Mouse (Mus musculus) neural tube, embryonic 11.5 days (tissue): ENCODE results near the gene Dohh. TPM values are rescaled to one million over a fixed set of nuclear protein-coding genes. Genes with fewer than 3 reads are reported as not detected.

Experiments
- ATAC-seq: fragments of 200-750 bp; cut with Nextera tagmentation; 2 replicates; pipeline ENCODE4 v1.8.0; 2017; ENCODE audit warnings: moderate number of reproducible peaks, mild to moderate bottlenecking, moderate TSS enrichment, moderate library complexity; ENCODE audit not compliant: insufficient read depth, low FRiP score, low TSS enrichment
- DNase-seq: peaks from one replicate; pipeline ENCODE4 v3.0.0-alpha.2; 2015; ENCODE audit warnings: low spot score
- H3K27ac ChIP-seq: fragments of 300-500 bp; sonication (generic); 2 replicates; pipeline ENCODE4 v1.5.1; 2014; ENCODE audit warnings: low read depth, mild to moderate bottlenecking, low read length
- H3K27me3 ChIP-seq: fragments of 300-500 bp; sonication (generic); 2 replicates; pipeline ENCODE4 v1.6.1; 2014; ENCODE audit warnings: mild to moderate bottlenecking, low read length, mixed read lengths; ENCODE audit not compliant: control insufficient read depth, insufficient read depth
- H3K36me3 ChIP-seq: fragments of 300-500 bp; sonication (generic); 2 replicates; pipeline ENCODE4 v1.6.1; 2014; ENCODE audit warnings: mild to moderate bottlenecking, low read length, moderate library complexity, mixed read lengths; ENCODE audit not compliant: control insufficient read depth, insufficient read depth
- H3K4me1 ChIP-seq: fragments of 300-500 bp; sonication (generic); 2 replicates; pipeline ENCODE4 v1.6.1; 2014; ENCODE audit warnings: low read length, mixed read lengths; ENCODE audit not compliant: control insufficient read depth, insufficient read depth
- H3K4me2 ChIP-seq: fragments of 300-500 bp; sonication (generic); 2 replicates; pipeline ENCODE4 v1.6.1; 2014; ENCODE audit warnings: low read depth, mild to moderate bottlenecking, moderate library complexity
- H3K4me3 ChIP-seq: fragments of 300-500 bp; sonication (generic); 2 replicates; pipeline ENCODE4 v1.5.1; 2014; ENCODE audit warnings: low read depth, low read length
- H3K9ac ChIP-seq: fragments of 300-500 bp; sonication (generic); 2 replicates; pipeline ENCODE4 v1.6.1; 2014; ENCODE audit warnings: mild to moderate bottlenecking, low read length
- H3K9me3 ChIP-seq: fragments of 300-500 bp; sonication (generic); 2 replicates; pipeline ENCODE4 v1.6.1; 2016; ENCODE audit warnings: low read length; ENCODE audit not compliant: control insufficient read depth
- WGBS: fragments of 180-500 bp; shearing (Covaris S2); extraction: QIAGEN DNeasy Blood & Tissue Kit; methylation state at CpG from one replicate; pipeline ENCODE4 v1.1.7; 2014; 5-methylcytosine and 5-hydroxymethylcytosine counted together
- polyA plus RNA-seq: library from polyadenylated mRNA; unstranded; fragments of >200 nt; fragmentation: Nextera tagmentation; extraction: Ambion mirVana; gene quantifications from 2 replicates; pipeline ENCODE4 v1.2.1, GENCODE M21; 2014

The Dohh gene
- polyA plus RNA-seq, 1 experiment from 2014 or later: 76.1 TPM

DNA sequence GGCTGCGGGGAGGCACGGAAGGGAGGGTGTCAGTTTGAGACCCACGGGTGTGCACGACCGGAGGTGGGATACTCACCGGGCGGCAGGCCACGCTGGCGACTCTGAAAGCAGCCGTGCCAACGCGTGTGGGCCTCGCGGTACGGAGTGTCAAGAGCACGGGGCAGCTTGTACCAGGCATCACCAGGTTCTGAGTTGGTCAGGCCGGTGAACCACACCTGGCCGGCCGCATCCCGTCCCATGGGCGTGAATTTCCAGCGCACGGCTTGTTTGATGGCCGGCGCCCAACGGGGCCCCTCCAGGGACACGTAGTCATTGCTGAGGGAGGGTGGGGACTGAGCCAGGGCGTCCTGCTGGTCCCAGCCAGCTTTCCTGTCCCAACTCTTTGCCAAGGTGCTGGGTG, 19.6 kb upstream of the Dohh start:
- WGBS: 12% methylated on average over 27 of the region's 28 CpGs
- Histone ChIP-seq H3K4me3 (peak overlapping the region; percentile 15), H3K9me3 (no peaks in the 10 kb centered on the region), H3K27me3 (peaks cover 15% of the 10 kb centered on the region), H3K36me3 (peaks cover 22% of the 10 kb centered on the region), H3K4me2 (peak overlapping the region; percentile 50), H3K9ac (peak overlapping the region; percentile 37; the same call in 1 of the 2 replicates), H3K4me1 (peaks cover 30% of the 10 kb centered on the region), H3K27ac (no peak overlapping the region)
- DNase-seq (no peak), ATAC-seq (0 out of 2 replicates have a peak, but pooled peaks have one; percentile 6)

DNA sequence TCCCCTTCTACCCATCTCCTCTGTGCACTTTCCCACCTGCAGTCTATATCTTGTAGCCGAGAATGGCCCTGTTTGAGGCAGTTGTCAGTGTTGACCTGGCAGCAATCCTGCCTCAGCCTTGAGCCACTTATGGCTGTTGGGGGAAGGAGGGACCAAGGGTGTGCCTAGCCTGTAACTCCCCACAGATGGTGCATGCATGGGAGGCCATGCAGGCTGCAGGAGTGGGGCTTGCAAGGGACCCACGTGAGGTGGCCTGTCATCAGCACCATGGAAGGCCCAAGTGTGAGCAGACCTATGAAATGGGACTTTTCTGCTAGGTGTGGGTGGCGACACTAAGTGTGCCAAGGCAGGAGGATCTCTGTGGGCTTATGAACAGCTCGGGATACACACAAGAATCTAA, 19.2 kb upstream of the Dohh start:
- 43% methylated on average over 4 of the region's 4 CpGs for WGBS
- ATAC-seq (no peak), DNase-seq (no peak)
- Histone ChIP-seq H3K9ac (no peak overlapping the region), H3K27me3 (peaks cover 15% of the 10 kb centered on the region), H3K9me3 (no peaks in the 10 kb centered on the region), H3K4me2 (no peak overlapping the region), H3K27ac (no peak overlapping the region), H3K4me3 (no peak overlapping the region), H3K36me3 (peaks cover 26% of the 10 kb centered on the region), H3K4me1 (peaks cover 30% of the 10 kb centered on the region)

DNA sequence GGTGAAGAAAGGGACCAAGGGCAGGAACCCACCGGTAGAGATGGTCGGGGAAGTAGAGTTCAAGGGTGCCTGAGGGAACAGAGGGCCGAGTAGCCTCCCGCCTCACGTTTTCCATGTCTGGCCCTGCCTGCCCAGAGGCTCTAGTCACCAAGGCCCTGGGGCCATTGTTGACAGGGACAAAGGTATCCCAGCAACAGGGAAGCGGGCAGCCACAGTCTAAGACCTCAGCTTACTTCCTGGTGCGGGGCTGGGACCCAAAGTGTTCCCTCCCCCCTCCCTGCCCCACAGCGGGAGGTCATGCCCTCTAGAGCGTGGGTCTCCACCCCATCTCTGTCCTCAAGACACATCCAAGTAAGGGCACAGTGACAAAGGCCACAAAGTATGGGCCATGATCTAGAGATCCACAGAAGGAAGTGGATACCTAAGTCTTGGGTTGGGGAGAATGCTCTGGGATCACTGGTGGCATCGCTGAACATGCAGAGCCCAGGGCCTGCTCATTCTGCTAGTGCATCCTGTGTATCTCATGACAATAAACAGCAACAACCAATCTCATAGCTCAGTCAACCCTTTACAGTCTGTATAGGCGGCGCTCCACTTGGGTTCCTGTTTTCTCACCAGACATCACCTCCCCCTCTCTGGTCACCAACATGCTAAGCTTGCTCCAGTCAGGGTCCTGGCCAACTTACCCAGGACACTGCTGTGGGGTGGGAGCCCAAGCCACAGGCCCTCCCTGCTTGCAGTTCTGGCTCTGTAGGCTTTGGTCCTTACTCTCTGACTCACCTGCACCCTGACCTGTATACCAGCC, 18.4 kb upstream of the Dohh start, which contains the start of gene 4930404N11Rik:
Gene 4930404N11Rik (minus strand): TSS at position 145 of the 805 bp plus-strand sequence.
- Histone ChIP-seq H3K27me3 (peaks cover 15% of the 10 kb centered on the region), H3K4me3 (peak within 1 kb of the TSS; percentile 15), H3K9ac (peak within 1 kb of the TSS; percentile 37; the same call in 1 of the 2 replicates), H3K27ac (no peak within 1 kb of the TSS; the same call in 1 of the 2 replicates), H3K36me3 (peaks cover 31% of the 10 kb centered on the region), H3K4me1 (peaks cover 30% of the 10 kb centered on the region), H3K4me2 (peak within 1 kb of the TSS; percentile 50), H3K9me3 (no peaks in the 10 kb centered on the region)
- 26% methylated on average over 12 of the region's 12 CpGs for WGBS
- ATAC-seq (no peak), DNase-seq (peak; percentile 67)

DNA sequence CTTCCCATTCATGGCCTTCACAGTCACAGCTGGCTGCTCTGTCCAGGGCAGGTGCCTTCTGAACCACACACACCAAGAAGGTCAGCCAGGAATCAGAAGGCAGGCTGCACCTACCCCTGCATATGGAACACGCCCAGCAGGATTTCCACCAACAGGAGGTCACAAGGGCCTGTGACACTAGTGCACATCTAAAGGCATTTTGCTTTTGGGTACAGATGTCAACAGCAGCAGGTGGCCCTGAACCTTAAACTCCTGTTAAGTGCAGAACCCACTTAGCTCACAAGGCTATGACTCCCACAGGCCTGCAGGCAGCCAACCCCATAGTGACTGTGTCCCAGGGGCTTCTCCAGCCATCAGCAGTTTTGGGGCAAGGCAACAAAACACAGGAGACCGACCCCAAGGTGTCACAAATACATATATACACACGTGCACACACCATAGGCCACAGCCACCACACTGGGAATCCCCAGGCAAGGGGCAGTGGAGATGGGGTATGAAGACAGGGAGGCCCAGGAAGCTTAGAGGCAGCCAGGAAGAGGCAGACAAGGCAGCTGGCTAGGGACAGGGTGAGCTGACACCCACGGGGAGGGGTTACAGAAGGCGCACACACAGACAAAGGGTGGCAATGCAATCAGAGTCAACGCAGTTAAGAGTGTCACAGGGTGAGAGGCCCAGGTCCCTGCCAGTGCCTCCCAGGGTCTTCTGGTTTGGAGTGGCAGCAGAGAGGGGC, 17.6 kb upstream of the Dohh start:
- Histone ChIP-seq H3K4me3 (no peak overlapping the region), H3K4me1 (peaks cover 30% of the 10 kb centered on the region), H3K9ac (no peak overlapping the region), H3K9me3 (no peaks in the 10 kb centered on the region), H3K27ac (no peak overlapping the region; the same call in 1 of the 2 replicates), H3K27me3 (peaks cover 15% of the 10 kb centered on the region), H3K36me3 (peaks cover 35% of the 10 kb centered on the region), H3K4me2 (no peak overlapping the region)
- DNase-seq: no peak
- WGBS: 77% methylated on average over 6 of the region's 6 CpGs
- no peak for ATAC-seq

DNA sequence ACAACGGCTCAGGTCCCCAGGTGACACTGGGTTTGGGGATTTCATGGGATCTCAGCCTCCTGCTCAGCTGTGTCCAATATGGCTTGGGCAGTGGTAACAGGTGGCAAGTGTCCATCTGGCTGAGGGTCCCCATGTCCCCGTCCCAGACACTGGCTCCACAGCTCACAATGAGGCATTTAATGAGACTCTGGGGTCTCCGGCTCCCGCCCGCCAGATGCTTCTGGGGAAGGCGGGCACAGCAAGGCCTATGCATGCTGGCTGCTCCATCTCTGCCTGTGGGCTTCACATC, 17.1 kb upstream of the Dohh start:
- no peak overlapping the region; the same call in 1 of the 2 replicates for H3K27ac ChIP-seq
- H3K4me3 ChIP-seq: no peak overlapping the region
- peaks cover 35% of the 10 kb centered on the region for H3K36me3 ChIP-seq
- peaks cover 30% of the 10 kb centered on the region for H3K4me1 ChIP-seq
- ATAC-seq: no peak
- H3K27me3 ChIP-seq: peaks cover 15% of the 10 kb centered on the region
- WGBS: 80% methylated on average over 6 of the region's 6 CpGs
- H3K9me3 ChIP-seq: no peaks in the 10 kb centered on the region
- no peak overlapping the region for H3K4me2 ChIP-seq
- DNase-seq: no peak
- H3K9ac ChIP-seq: no peak overlapping the region

DNA sequence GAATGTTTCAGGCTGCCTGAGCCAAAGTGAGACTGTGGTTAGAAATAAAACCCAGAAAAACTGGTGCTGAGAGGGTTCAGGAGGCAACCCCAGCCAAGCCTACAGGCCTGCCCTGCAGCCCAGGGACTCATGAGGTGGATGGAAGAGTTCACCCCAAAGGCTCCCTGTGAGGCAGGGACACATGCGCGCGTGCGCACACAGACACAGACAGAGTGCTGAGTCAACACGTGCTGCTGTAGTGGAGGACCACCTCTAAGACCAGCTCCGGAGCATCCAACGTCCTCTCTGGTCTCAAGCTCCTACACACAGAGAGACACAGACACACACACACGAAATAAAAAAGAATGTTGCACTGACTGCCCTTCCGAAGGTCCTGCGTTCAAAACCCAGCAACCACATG, 8.9 kb upstream of the Dohh start:
- 96% methylated on average over 10 of the region's 10 CpGs for WGBS
- Histone ChIP-seq H3K27me3 (no peaks in the 10 kb centered on the region), H3K4me3 (no peak overlapping the region), H3K27ac (no peak overlapping the region), H3K9me3 (no peaks in the 10 kb centered on the region), H3K9ac (no peak overlapping the region), H3K4me1 (peaks cover 12% of the 10 kb centered on the region), H3K36me3 (peaks cover 11% of the 10 kb centered on the region), H3K4me2 (no peak overlapping the region)
- no peak for ATAC-seq
- no peak for DNase-seq

DNA sequence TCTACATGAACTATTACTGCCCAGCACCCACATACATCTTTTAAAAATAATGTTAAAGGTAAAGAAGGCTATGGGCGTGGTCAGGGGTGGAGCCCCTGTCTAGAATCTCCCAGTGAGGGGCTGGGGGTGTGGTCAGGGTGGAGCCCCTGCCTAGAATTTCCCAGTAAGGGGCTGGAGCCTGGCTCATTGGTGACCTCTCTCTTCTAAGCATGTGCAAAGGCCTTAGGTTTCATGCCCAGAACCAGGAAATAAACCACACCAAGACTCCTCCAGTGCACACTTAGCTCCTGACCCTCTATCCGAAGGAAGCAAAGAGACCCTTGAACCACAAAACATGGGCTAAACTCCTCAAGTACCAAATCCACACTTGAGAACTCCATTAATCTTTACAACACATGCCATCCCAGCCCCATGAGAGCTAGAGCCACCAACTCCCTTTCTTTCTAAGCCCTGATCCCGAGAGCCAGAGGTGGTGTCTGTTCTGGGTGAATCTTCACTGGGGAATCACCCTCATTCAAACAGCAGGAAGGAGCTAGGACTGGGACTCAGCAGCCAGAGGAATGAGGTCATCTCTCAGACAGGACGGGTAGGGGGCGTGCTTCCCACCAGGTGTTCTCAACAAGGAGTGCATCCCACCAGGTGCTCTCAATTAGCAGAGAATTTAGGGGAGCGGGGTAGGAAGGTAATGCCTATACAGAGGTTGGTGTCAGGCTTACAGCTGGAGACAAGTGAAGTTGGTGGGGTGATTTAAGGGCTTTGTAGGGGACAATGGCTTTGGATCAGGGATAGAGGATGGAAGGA, 7.5 kb upstream of the Dohh start:
- Histone ChIP-seq H3K4me1 (peaks cover 12% of the 10 kb centered on the region), H3K27ac (no peak overlapping the region), H3K9me3 (no peaks in the 10 kb centered on the region), H3K4me3 (peak overlapping the region; percentile 85), H3K27me3 (no peaks in the 10 kb centered on the region), H3K4me2 (peak overlapping the region; percentile 88), H3K36me3 (peaks cover 5% of the 10 kb centered on the region), H3K9ac (peak overlapping the region; percentile 89)
- ATAC-seq (no peak), DNase-seq (no peak)
- 44% methylated on average over 6 of the region's 6 CpGs for WGBS

DNA sequence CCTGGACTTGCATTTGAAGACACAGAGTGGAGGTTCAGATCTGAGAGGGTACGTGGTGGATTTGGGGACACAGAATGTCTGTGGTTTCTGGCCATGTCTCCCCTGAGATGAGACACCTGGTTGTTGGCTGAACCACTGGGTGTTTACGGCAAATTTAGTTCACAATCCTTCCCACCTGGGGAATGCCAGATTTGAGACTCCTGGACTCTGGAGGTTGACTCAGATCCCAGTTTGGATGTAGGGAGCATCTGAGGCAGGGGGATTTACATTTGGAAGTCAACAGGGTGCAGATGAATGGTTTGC, 6.9 kb upstream of the Dohh start:
- peaks cover 12% of the 10 kb centered on the region for H3K4me1 ChIP-seq
- DNase-seq (no peak), ATAC-seq (no peak)
- H3K9ac ChIP-seq: peak overlapping the region; percentile 89
- H3K4me3 ChIP-seq: peak overlapping the region; percentile 85
- peaks cover 5% of the 10 kb centered on the region for H3K36me3 ChIP-seq
- H3K27me3 ChIP-seq: no peaks in the 10 kb centered on the region
- no peak overlapping the region for H3K27ac ChIP-seq
- peak overlapping the region; percentile 88 for H3K4me2 ChIP-seq
- WGBS: 57% methylated on average over 2 of the region's 2 CpGs
- no peaks in the 10 kb centered on the region for H3K9me3 ChIP-seq
